ENCODE assay signal across 8 mouse cellular contexts in the genomic region with DNA sequence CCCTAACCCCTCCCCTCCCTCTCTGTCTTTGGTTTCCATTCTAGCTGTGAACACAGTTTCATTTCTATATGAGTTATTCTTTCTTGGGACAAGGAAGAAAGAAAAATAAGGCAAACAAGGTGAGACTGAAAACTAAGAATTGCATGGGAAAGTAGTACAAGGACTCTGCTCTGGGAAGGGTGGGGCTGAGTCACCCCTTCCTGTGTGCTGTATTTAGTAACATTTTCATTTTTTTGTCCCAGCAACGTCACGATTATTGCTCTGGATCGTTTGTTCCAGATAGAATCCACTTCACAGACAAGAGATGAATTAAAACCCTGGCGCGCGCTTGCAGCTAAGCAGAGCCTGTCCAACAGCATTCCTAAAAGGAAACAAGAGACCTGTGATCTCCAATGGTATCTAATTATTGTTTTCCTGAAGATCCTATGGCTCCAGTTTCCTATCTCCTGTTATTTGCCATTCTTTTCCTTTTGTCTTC. TPM values are rescaled to one million over a fixed set of nuclear protein-coding genes. Genes with fewer than 3 reads are reported as not detected.
A peak's percentile ranks its signal among the peaks of the same experiment; 100 is the strongest.
DNase-seq lines count a peak whose midpoint lies in the region; ATAC-seq lines count a peak whose summit lies in the region.

A gene (plus strand): TSS at position 51 of the 478 bp plus-strand sequence.

- no peak within 1 kb of the TSS for H3K4me2 ChIP-seq in liver, embryonic 11.5 days
- H3K4me2 ChIP-seq in embryonic facial prominence, embryonic 15.5 days (replicated peaks), result no peak within 1 kb of the TSS
- no peak within 1 kb of the TSS for H3K4me2 ChIP-seq in heart, embryonic 13.5 days

- no peaks in the 10 kb centered on the region for H3K9me3 ChIP-seq in liver, embryonic 11.5 days (ENCODE audit: control insufficient read depth, low read length)
- H3K9me3 ChIP-seq in embryonic facial prominence, embryonic 15.5 days (replicated peaks), result no peaks in the 10 kb centered on the region
- H3K9me3 ChIP-seq in heart, embryonic 13.5 days, result no peaks in the 10 kb centered on the region

- no peak for DNase-seq in liver, embryonic 11.5 days (ENCODE audit: low spot score)
- no peak for DNase-seq in liver
- DNase-seq in layer of hippocampus, postnatal 14 days (ENCODE audit: low spot score in 2 of 2), result no peak
- DNase-seq in spleen, adult 12 weeks (ENCODE audit: low spot score), result no peak
- no peak for DNase-seq in right cerebral cortex, postnatal 4 days

- 61% methylated on average over 6 of the region's 6 CpGs for WGBS in liver, embryonic 11.5 days
- WGBS in embryonic facial prominence, embryonic 15.5 days, result 46% methylated on average over 6 of the region's 6 CpGs
- 43% methylated on average over 6 of the region's 6 CpGs for WGBS in heart, embryonic 13.5 days

- no peaks in the 10 kb centered on the region for H3K36me3 ChIP-seq in liver, embryonic 11.5 days (ENCODE audit: control insufficient read depth, insufficient read depth, low read length)
- no peaks in the 10 kb centered on the region for H3K36me3 ChIP-seq in embryonic facial prominence, embryonic 15.5 days
- H3K36me3 ChIP-seq in heart, embryonic 13.5 days, result no peaks in the 10 kb centered on the region

- H3K4me1 ChIP-seq in liver, embryonic 11.5 days (replicated peaks; ENCODE audit: control insufficient read depth, insufficient read depth, low read length), result no peaks in the 10 kb centered on the region
- H3K4me1 ChIP-seq in embryonic facial prominence, embryonic 15.5 days, result peaks cover 6% of the 10 kb centered on the region; the same call in 1 of the 2 replicates
- peaks cover 16% of the 10 kb centered on the region for H3K4me1 ChIP-seq in heart, embryonic 13.5 days

- H3K4me3 ChIP-seq in liver, embryonic 11.5 days (ENCODE audit: low read depth, low read length), result no peak within 1 kb of the TSS
- H3K4me3 ChIP-seq in embryonic facial prominence, embryonic 15.5 days (replicated peaks), result no peak within 1 kb of the TSS
- H3K4me3 ChIP-seq in heart, embryonic 13.5 days, result no peak within 1 kb of the TSS

- no peaks in the 10 kb centered on the region for H3K27me3 ChIP-seq in liver, embryonic 11.5 days (replicated peaks; ENCODE audit: control insufficient read depth, insufficient read depth, low read length)
- H3K27me3 ChIP-seq in embryonic facial prominence, embryonic 15.5 days, result no peaks in the 10 kb centered on the region
- H3K27me3 ChIP-seq in heart, embryonic 13.5 days (replicated peaks), result no peaks in the 10 kb centered on the region

- H3K9ac ChIP-seq in liver, embryonic 11.5 days (ENCODE audit: low read depth, low read length), result no peak within 1 kb of the TSS
- H3K9ac ChIP-seq in embryonic facial prominence, embryonic 15.5 days, result no peak within 1 kb of the TSS
- H3K9ac ChIP-seq in heart, embryonic 13.5 days, result no peak within 1 kb of the TSS

- no peak for ATAC-seq in liver, embryonic 11.5 days (replicated peaks; ENCODE audit: low FRiP score)
- ATAC-seq in embryonic facial prominence, embryonic 15.5 days (ENCODE audit: insufficient number of reproducible peaks, low FRiP score, low TSS enrichment, low read depth), result no peak
- no peak for ATAC-seq in heart, embryonic 13.5 days (ENCODE audit: extremely low read depth, insufficient number of reproducible peaks, low FRiP score, low TSS enrichment)
- ATAC-seq in megakaryocyte progenitor cell, adult 5-6 weeks (replicated peaks; ENCODE audit: poor library complexity), result no peak

- H3K27ac ChIP-seq in liver, embryonic 11.5 days (ENCODE audit: low read depth, low read length), result no peak within 1 kb of the TSS
- peak within 1 kb of the TSS; percentile 55; the same call in 1 of the 2 replicates for H3K27ac ChIP-seq in embryonic facial prominence, embryonic 15.5 days (replicated peaks)
- peak within 1 kb of the TSS; percentile 32; the same call in 1 of the 2 replicates for H3K27ac ChIP-seq in heart, embryonic 13.5 days (replicated peaks)

RNA-seq across cellular contexts. Expression of the gene that starts here (rescaled TPM):
- 107 and 116 TPM in 2 replicates for polyA plus RNA-seq in liver, embryonic 11.5 days (2014; fragmentation: Nextera tagmentation; extraction: Ambion mirVana)
- polyA plus RNA-seq in embryonic facial prominence, embryonic 15.5 days (2015; fragmentation: Nextera tagmentation; extraction: Ambion mirVana), result 170 and 171 TPM in 2 replicates
- polyA plus RNA-seq in heart, embryonic 13.5 days (2015; fragmentation: Nextera tagmentation; extraction: Ambion mirVana), result 97.0 and 109 TPM in 2 replicates
- 10 to 100 TPM; 68.5 to 69.9 TPM for total RNA-seq in layer of hippocampus, postnatal 14 days (2021)
- total RNA-seq in megakaryocyte progenitor cell, adult 5-6 weeks (2015), result 63.5 and 71.3 TPM in 2 replicates
- total RNA-seq in megakaryocyte progenitor cell, adult 5-6 weeks (2017), result 196 and 216 TPM in 2 replicates
